Mouse (Mus musculus) midbrain, embryonic 11.5 days (tissue): ENCODE results near the gene Gm10944. TPM values are rescaled to one million over a fixed set of nuclear protein-coding genes. Genes with fewer than 3 reads are reported as not detected.

Experiments
- ATAC-seq: fragments of 200-750 bp; cut with Nextera tagmentation; 2 replicates; pipeline ENCODE4 v1.8.0; 2017; ENCODE audit warnings: moderate TSS enrichment, moderate library complexity; ENCODE audit not compliant: low FRiP score
- DNase-seq: peaks from one replicate; pipeline ENCODE4 v3.0.0; 2015; ENCODE audit warnings: low spot score; ENCODE audit errors: missing footprints
- H3K27ac ChIP-seq: fragments of 300-500 bp; sonication (generic); 2 replicates; pipeline ENCODE4 v1.5.1; 2014; ENCODE audit warnings: low read depth, low read length
- H3K27me3 ChIP-seq: fragments of 300-500 bp; sonication (generic); 2 replicates; pipeline ENCODE4 v1.6.1; 2014; ENCODE audit warnings: mild to moderate bottlenecking, low read length, moderate library complexity, mixed read lengths; ENCODE audit not compliant: control insufficient read depth, insufficient read depth
- H3K36me3 ChIP-seq: fragments of 300-500 bp; sonication (generic); 2 replicates; pipeline ENCODE4 v1.6.1; 2014; ENCODE audit warnings: mild to moderate bottlenecking, low read length, moderate library complexity, mixed read lengths; ENCODE audit not compliant: control insufficient read depth, insufficient read depth
- H3K4me1 ChIP-seq: fragments of 300-500 bp; sonication (generic); 2 replicates; pipeline ENCODE4 v1.6.1; 2014; ENCODE audit warnings: low read length; ENCODE audit not compliant: control insufficient read depth, insufficient read depth
- H3K4me2 ChIP-seq: fragments of 300-500 bp; sonication (generic); 2 replicates; pipeline ENCODE4 v1.6.1; 2014; ENCODE audit warnings: mild to moderate bottlenecking, moderate library complexity
- H3K4me3 ChIP-seq: fragments of 300-500 bp; sonication (generic); 2 replicates; pipeline ENCODE4 v1.5.1; 2014; ENCODE audit warnings: low read depth, low read length
- H3K9ac ChIP-seq: fragments of 300-500 bp; sonication (generic); 2 replicates; pipeline ENCODE4 v1.6.1; 2014; ENCODE audit warnings: low read length
- H3K9me3 ChIP-seq: fragments of 300-500 bp; sonication (generic); 2 replicates; pipeline ENCODE4 v1.6.1; 2016; ENCODE audit warnings: low read length; ENCODE audit not compliant: control insufficient read depth
- WGBS: fragments of 180-500 bp; shearing (Covaris S2); extraction: QIAGEN DNeasy Blood & Tissue Kit; methylation state at CpG from one replicate; pipeline ENCODE4 v1.1.7; 2014; 5-methylcytosine and 5-hydroxymethylcytosine counted together
- polyA plus RNA-seq: library from polyadenylated mRNA; unstranded; fragments of >200 nt; fragmentation: Nextera tagmentation; extraction: Ambion mirVana; gene quantifications from 2 replicates; pipeline ENCODE4 v1.2.1, GENCODE M21; 2014

Gm10944 gene
- not detected in 2 replicates for polyA plus RNA-seq

GRCm38 (mm10) chr10:10681048-10681447 lies at the start of gene Gm10944:
Gene Gm10944 (plus strand): TSS chr10:10681348.
- no peaks in the 10 kb centered on the region for H3K4me1 ChIP-seq
- H3K9me3 ChIP-seq = no peaks in the 10 kb centered on the region
- no peak for ATAC-seq
- no peak within 1 kb of the TSS for H3K4me2 ChIP-seq
- no peak within 1 kb of the TSS for H3K9ac ChIP-seq
- no peak within 1 kb of the TSS for H3K27ac ChIP-seq
- WGBS = 91% methylated on average over 1 of the region's 1 CpGs
- no peaks in the 10 kb centered on the region for H3K36me3 ChIP-seq
- H3K4me3 ChIP-seq = no peak within 1 kb of the TSS
- DNase-seq = no peak
- no peaks in the 10 kb centered on the region for H3K27me3 ChIP-seq

DNA sequence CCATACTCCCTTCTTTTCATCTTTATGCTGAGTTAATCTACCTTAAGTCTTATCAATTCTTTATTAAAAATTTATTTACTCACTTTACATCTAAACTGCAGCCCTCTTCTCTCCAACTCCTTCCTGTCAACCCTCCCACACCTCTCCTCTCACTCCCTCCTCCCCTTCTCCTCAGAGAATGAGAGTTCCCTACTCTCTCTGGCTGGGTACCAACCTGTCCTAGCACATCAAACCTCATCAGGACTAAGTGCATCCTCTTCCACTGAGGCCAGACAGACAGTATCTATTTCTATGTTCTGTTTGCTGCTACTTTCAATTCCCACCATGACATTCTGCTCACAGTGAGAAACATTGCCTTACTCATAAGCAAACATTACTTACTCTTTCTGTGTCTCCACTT lies 25.2 kb upstream of the Gm10944 start:
- Histone ChIP-seq H3K36me3 (no peaks in the 10 kb centered on the region), H3K4me3 (no peak overlapping the region), H3K4me2 (no peak overlapping the region), H3K27ac (no peak overlapping the region), H3K9ac (no peak overlapping the region), H3K27me3 (no peaks in the 10 kb centered on the region), H3K4me1 (no peaks in the 10 kb centered on the region), H3K9me3 (no peaks in the 10 kb centered on the region)
- no peak for ATAC-seq
- no peak for DNase-seq

GRCm38 (mm10) chr10:10656621-10657020 lies 24.5 kb upstream of the Gm10944 start:
- Histone ChIP-seq H3K4me2 (no peak overlapping the region), H3K36me3 (no peaks in the 10 kb centered on the region), H3K4me1 (no peaks in the 10 kb centered on the region), H3K4me3 (no peak overlapping the region), H3K27me3 (no peaks in the 10 kb centered on the region), H3K9me3 (no peaks in the 10 kb centered on the region), H3K9ac (no peak overlapping the region), H3K27ac (no peak overlapping the region)
- no peak for ATAC-seq
- DNase-seq = no peak
- WGBS = 89% methylated on average over 4 of the region's 4 CpGs

- WGBS = 83% methylated on average over 3 of the region's 3 CpGs
- no peaks in the 10 kb centered on the region for H3K9me3 ChIP-seq
- no peaks in the 10 kb centered on the region for H3K4me1 ChIP-seq
- H3K4me3 ChIP-seq = no peak overlapping the region
- no peak for ATAC-seq
- H3K4me2 ChIP-seq = no peak overlapping the region
- H3K27me3 ChIP-seq = no peaks in the 10 kb centered on the region
- no peak overlapping the region for H3K9ac ChIP-seq
- H3K36me3 ChIP-seq = no peaks in the 10 kb centered on the region
- no peak for DNase-seq
- no peak overlapping the region for H3K27ac ChIP-seq
Observed at GRCm38 (mm10) chr10:10659161-10659560, 22.0 kb upstream of the Gm10944 start.

DNA sequence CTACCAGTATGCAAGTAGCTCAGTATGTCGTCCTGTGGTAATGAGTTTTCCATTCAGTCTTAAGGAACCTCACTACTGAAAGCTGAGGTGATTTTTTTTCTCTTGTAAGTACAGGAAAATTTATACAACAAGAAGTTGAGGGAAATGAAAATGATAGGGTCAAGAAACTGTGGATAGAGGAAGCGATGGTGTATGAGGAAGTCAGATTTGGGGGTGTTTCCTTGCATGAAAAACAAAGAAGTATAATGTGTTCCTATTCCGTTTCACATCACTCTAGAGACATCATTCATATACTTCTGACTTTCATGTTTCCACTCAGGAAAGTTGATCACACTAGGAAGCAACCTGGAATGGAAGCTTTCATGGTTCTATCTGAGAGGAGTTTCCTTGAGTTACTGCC lies 21.2 kb upstream of the Gm10944 start:
- DNase-seq = no peak
- Histone ChIP-seq H3K9ac (no peak overlapping the region), H3K4me2 (no peak overlapping the region), H3K4me3 (no peak overlapping the region), H3K4me1 (no peaks in the 10 kb centered on the region), H3K27ac (no peak overlapping the region), H3K27me3 (no peaks in the 10 kb centered on the region), H3K36me3 (no peaks in the 10 kb centered on the region), H3K9me3 (no peaks in the 10 kb centered on the region)
- no peak for ATAC-seq
- 76% methylated on average over 3 of the region's 3 CpGs for WGBS

DNA sequence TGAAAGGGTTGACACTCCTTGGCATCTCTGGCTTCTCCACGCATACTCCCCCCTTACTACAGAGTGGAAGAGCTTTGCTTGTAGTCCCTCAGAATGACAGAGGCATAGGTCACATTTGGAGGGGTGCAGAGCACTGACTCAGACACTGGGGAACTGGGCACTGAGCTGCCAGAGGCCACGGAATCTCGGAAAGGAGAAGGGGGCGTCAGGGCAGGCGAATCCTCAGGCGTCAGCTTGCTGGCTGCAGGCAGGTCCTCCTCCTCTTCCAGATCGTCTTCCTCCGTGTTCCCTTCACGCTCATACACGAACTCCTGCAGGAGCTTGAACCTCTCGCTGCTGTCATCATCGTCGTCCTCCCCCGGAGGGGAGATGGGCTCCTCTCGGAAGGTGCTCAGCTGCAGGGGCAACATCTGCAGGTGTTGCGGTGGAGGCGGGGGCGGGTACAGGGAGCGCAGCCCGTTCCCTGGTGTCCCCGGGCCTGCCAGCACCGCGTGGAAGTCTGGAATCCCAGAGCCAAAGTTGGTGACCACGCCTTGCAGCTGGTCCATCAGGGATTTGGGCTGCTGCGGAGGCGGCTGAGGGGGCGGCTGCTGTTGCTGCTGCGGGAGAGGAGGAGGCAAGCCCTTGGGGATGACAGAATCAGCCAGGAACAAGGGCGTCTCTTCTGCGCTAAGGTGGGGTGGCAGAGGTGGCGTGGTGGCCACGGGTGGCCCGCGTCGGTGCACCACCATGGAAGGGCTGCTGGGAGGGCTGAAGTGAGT lies 7.9 kb downstream of the Gm10944 start:
- 2% methylated on average over 35 of the region's 35 CpGs for WGBS
- Histone ChIP-seq H3K36me3 (no peaks in the 10 kb centered on the region), H3K4me2 (peak overlapping the region; percentile 97), H3K27ac (no peak overlapping the region), H3K27me3 (no peaks in the 10 kb centered on the region), H3K4me1 (peaks cover 8% of the 10 kb centered on the region; the same call in 1 of the 2 replicates), H3K9ac (peak overlapping the region; percentile 58), H3K4me3 (peak overlapping the region; percentile 42), H3K9me3 (no peaks in the 10 kb centered on the region)
- DNase-seq (peak; percentile 93), ATAC-seq (peak; percentile 81)

DNA sequence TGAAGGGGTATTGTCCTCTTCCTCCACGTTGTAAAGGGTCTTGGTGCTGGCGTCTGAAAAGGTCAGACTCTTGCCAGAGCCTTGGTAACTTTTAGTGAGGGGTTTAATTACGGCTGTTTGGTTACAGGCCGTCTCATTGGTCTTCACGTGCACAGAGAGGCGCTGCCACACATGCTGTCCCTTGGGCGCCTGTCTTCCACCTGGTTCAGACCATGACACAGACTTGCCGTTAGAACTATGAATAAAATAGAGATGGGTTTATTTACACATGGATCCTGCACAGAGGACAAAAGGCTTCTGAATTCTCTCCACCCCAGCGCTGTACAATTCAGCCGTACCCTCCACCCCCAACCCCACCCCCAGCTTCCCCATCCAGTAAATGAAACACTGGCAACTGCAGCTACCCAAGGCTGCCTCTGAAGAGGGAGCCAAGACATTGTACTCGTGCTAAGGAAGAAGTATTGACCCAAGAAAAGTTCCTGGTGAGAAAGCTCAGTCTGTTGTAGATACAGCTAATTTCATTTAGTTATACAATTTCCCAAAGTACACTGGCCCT lies 8.6 kb downstream of the Gm10944 start:
- Histone ChIP-seq H3K4me1 (peaks cover 8% of the 10 kb centered on the region; the same call in 1 of the 2 replicates), H3K4me2 (peak overlapping the region; percentile 97), H3K4me3 (peak overlapping the region; percentile 42), H3K36me3 (no peaks in the 10 kb centered on the region), H3K9me3 (no peaks in the 10 kb centered on the region), H3K27ac (no peak overlapping the region), H3K27me3 (no peaks in the 10 kb centered on the region), H3K9ac (peak overlapping the region; percentile 58)
- DNase-seq = no peak
- whole genome bisulfite sequencing = 12% methylated on average over 11 of the region's 11 CpGs
- peak; percentile 63 for ATAC-seq

- H3K9me3 ChIP-seq = no peaks in the 10 kb centered on the region
- ATAC-seq (no peak), DNase-seq (no peak)
- H3K36me3 ChIP-seq = no peaks in the 10 kb centered on the region
- H3K4me2 ChIP-seq = no peak overlapping the region
- no peak overlapping the region for H3K4me3 ChIP-seq
- no peak overlapping the region for H3K9ac ChIP-seq
- H3K27me3 ChIP-seq = no peaks in the 10 kb centered on the region
- WGBS = 86% methylated on average over 6 of the region's 6 CpGs
- H3K27ac ChIP-seq = no peak overlapping the region
- no peaks in the 10 kb centered on the region for H3K4me1 ChIP-seq
Observed at GRCm38 (mm10) chr10:10697497-10697896, 16.3 kb downstream of the Gm10944 start.

- no peak overlapping the region for H3K4me2 ChIP-seq
- H3K9ac ChIP-seq = no peak overlapping the region
- no peak for ATAC-seq
- H3K4me1 ChIP-seq = no peaks in the 10 kb centered on the region
- no peak for DNase-seq
- H3K27ac ChIP-seq = no peak overlapping the region
- no peak overlapping the region for H3K4me3 ChIP-seq
- H3K9me3 ChIP-seq = no peaks in the 10 kb centered on the region
- 65% methylated on average over 1 of the region's 1 CpGs for WGBS
- H3K36me3 ChIP-seq = no peaks in the 10 kb centered on the region
- H3K27me3 ChIP-seq = no peaks in the 10 kb centered on the region
Observed at GRCm38 (mm10) chr10:10700903-10701302, 19.8 kb downstream of the Gm10944 start.
